Mouse (Mus musculus): ENCODE measurements around the gene Rpap2. TPM values are rescaled to one million over a fixed set of nuclear protein-coding genes. Genes with fewer than 3 reads are reported as not detected.
A peak's percentile ranks its signal among the peaks of the same experiment; 100 is the strongest.

Gene Rpap2
- total and polyA plus RNA-seq, 2 experiments from 2014 or later = 17.5 to 21.4 TPM

- peaks cover 7% of the 10 kb centered on the region; the same call in 1 of the 2 replicates for H3K36me3 ChIP-seq (ENCODE audit: insufficient read depth, low read length)
- 0 out of 2 replicates have a peak overlapping the region, but pooled peaks have one; percentile 73 for H3K9ac ChIP-seq (replicated peaks; ENCODE audit: low read length, poor library complexity, severe bottlenecking)
- H3K9me3 ChIP-seq (ENCODE audit: low read length) = no peaks in the 10 kb centered on the region
- peak overlapping the region; percentile 57 for H3K4me2 ChIP-seq (ENCODE audit: low read depth, low read length, poor library complexity, severe bottlenecking)
- WGBS = 23% methylated on average over 4 of the region's 4 CpGs
- peak overlapping the region; percentile 88; the same call in 1 of the 2 replicates for H3K27ac ChIP-seq (ENCODE audit: low read depth, low read length)
- no peaks in the 10 kb centered on the region for H3K4me1 ChIP-seq (ENCODE audit: insufficient read depth, low read length)
- H3K4me3 ChIP-seq (ENCODE audit: low read depth, low read length) = peak overlapping the region; percentile 75
- no peaks in the 10 kb centered on the region for H3K27me3 ChIP-seq (ENCODE audit: insufficient read depth, low read length)
- ATAC-seq (ENCODE audit: low FRiP score) = no peak
- no peak for DNase-seq (ENCODE audit: low spot score)
- no peak for TF ChIP-seq CTCF (IDR thresholded peaks at IDR 0.05)
Observed at GRCm38 (mm10) chr5:107598380-107598779, 1.2 kb downstream of the Rpap2 start.

- WGBS = 1% methylated on average over 2 of the region's 2 CpGs
- no peak overlapping the region for H3K27ac ChIP-seq (ENCODE audit: low read depth, low read length)
- no peaks in the 10 kb centered on the region for H3K27me3 ChIP-seq (ENCODE audit: insufficient read depth, low read length)
- H3K36me3 ChIP-seq (ENCODE audit: insufficient read depth, low read length) = peaks cover 9% of the 10 kb centered on the region
- peak; percentile 97 for TF ChIP-seq CTCF (IDR thresholded peaks at IDR 0.05)
- DNase-seq (ENCODE audit: low spot score) (peak; percentile 81), ATAC-seq (ENCODE audit: low FRiP score) (no peak)
- no peak overlapping the region for H3K9ac ChIP-seq (replicated peaks; ENCODE audit: low read length, poor library complexity, severe bottlenecking)
- H3K4me3 ChIP-seq (ENCODE audit: low read depth, low read length) = no peak overlapping the region
- no peaks in the 10 kb centered on the region for H3K4me1 ChIP-seq (ENCODE audit: insufficient read depth, low read length)
- no peak overlapping the region for H3K4me2 ChIP-seq (ENCODE audit: low read depth, low read length, poor library complexity, severe bottlenecking)
- no peaks in the 10 kb centered on the region for H3K9me3 ChIP-seq (ENCODE audit: low read length)
Observed at GRCm38 (mm10) chr5:107611224-107611623, 14.1 kb downstream of the Rpap2 start.

- TF ChIP-seq CTCF (IDR thresholded peaks at IDR 0.05) = no peak
- WGBS = 83% methylated on average over 6 of the region's 6 CpGs
- DNase-seq (ENCODE audit: low spot score) (no peak), ATAC-seq (ENCODE audit: low FRiP score) (no peak)
- H3K9ac ChIP-seq (replicated peaks; ENCODE audit: low read length, poor library complexity, severe bottlenecking) = no peak overlapping the region
- H3K4me2 ChIP-seq (ENCODE audit: low read depth, low read length, poor library complexity, severe bottlenecking) = no peak overlapping the region
- H3K36me3 ChIP-seq (ENCODE audit: insufficient read depth, low read length) = peaks cover 17% of the 10 kb centered on the region
- no peak overlapping the region for H3K4me3 ChIP-seq (ENCODE audit: low read depth, low read length)
- no peaks in the 10 kb centered on the region for H3K9me3 ChIP-seq (ENCODE audit: low read length)
- H3K27ac ChIP-seq (ENCODE audit: low read depth, low read length) = no peak overlapping the region
- H3K27me3 ChIP-seq (ENCODE audit: insufficient read depth, low read length) = no peaks in the 10 kb centered on the region
- no peaks in the 10 kb centered on the region for H3K4me1 ChIP-seq (ENCODE audit: insufficient read depth, low read length)
Observed at GRCm38 (mm10) chr5:107617986-107618385, 20.8 kb downstream of the Rpap2 start.

GRCm38 (mm10) chr5:107621327-107621726 is 24.2 kb downstream of the Rpap2 start:
- no peaks in the 10 kb centered on the region for H3K27me3 ChIP-seq (ENCODE audit: insufficient read depth, low read length)
- H3K4me2 ChIP-seq (ENCODE audit: low read depth, low read length, poor library complexity, severe bottlenecking) = no peak overlapping the region
- no peak overlapping the region for H3K4me3 ChIP-seq (ENCODE audit: low read depth, low read length)
- peaks cover 12% of the 10 kb centered on the region for H3K36me3 ChIP-seq (ENCODE audit: insufficient read depth, low read length)
- H3K9ac ChIP-seq (replicated peaks; ENCODE audit: low read length, poor library complexity, severe bottlenecking) = no peak overlapping the region
- no peak overlapping the region for H3K27ac ChIP-seq (ENCODE audit: low read depth, low read length)
- no peak for ATAC-seq (ENCODE audit: low FRiP score)
- WGBS = 92% methylated on average over 3 of the region's 3 CpGs
- no peak for TF ChIP-seq CTCF (IDR thresholded peaks at IDR 0.05)
- H3K9me3 ChIP-seq (ENCODE audit: low read length) = no peaks in the 10 kb centered on the region
- no peaks in the 10 kb centered on the region for H3K4me1 ChIP-seq (ENCODE audit: insufficient read depth, low read length)
- no peak for DNase-seq (ENCODE audit: low spot score)

- WGBS = 82% methylated on average over 4 of the region's 4 CpGs
- no peak for TF ChIP-seq CTCF (IDR thresholded peaks at IDR 0.05)
- Histone ChIP-seq H3K9ac (replicated peaks; ENCODE audit: low read length, poor library complexity, severe bottlenecking) (no peak overlapping the region), H3K27me3 (ENCODE audit: insufficient read depth, low read length) (no peaks in the 10 kb centered on the region), H3K9me3 (ENCODE audit: low read length) (no peaks in the 10 kb centered on the region), H3K27ac (ENCODE audit: low read depth, low read length) (no peak overlapping the region), H3K4me1 (ENCODE audit: insufficient read depth, low read length) (no peaks in the 10 kb centered on the region), H3K4me3 (ENCODE audit: low read depth, low read length) (no peak overlapping the region), H3K36me3 (ENCODE audit: insufficient read depth, low read length) (no peaks in the 10 kb centered on the region), H3K4me2 (ENCODE audit: low read depth, low read length, poor library complexity, severe bottlenecking) (no peak overlapping the region)
- ATAC-seq (ENCODE audit: low FRiP score) (no peak), DNase-seq (ENCODE audit: low spot score) (no peak)
Observed at GRCm38 (mm10) chr5:107633651-107634050, 36.5 kb downstream of the Rpap2 start.

GRCm38 (mm10) chr5:107637106-107637505 is 39.9 kb downstream of the Rpap2 start:
- H3K9me3 ChIP-seq (ENCODE audit: low read length) = no peaks in the 10 kb centered on the region
- H3K27me3 ChIP-seq (ENCODE audit: insufficient read depth, low read length) = no peaks in the 10 kb centered on the region
- H3K4me1 ChIP-seq (ENCODE audit: insufficient read depth, low read length) = no peaks in the 10 kb centered on the region
- no peak overlapping the region for H3K9ac ChIP-seq (replicated peaks; ENCODE audit: low read length, poor library complexity, severe bottlenecking)
- TF ChIP-seq CTCF (IDR thresholded peaks at IDR 0.05) = no peak
- no peak overlapping the region for H3K4me3 ChIP-seq (ENCODE audit: low read depth, low read length)
- H3K27ac ChIP-seq (ENCODE audit: low read depth, low read length) = no peak overlapping the region
- DNase-seq (ENCODE audit: low spot score) = no peak
- peaks cover under 1% of the 10 kb centered on the region; the same call in 1 of the 2 replicates for H3K36me3 ChIP-seq (ENCODE audit: insufficient read depth, low read length)
- no peak for ATAC-seq (ENCODE audit: low FRiP score)
- WGBS = 71% methylated on average over 1 of the region's 1 CpGs
- no peak overlapping the region for H3K4me2 ChIP-seq (ENCODE audit: low read depth, low read length, poor library complexity, severe bottlenecking)
